Mouse (Mus musculus): ENCODE measurements around the gene Inpp5d.

The Inpp5d gene

GRCm38 (mm10) chr1:87620211-87620668 is at the start of gene Inpp5d:
Inpp5d (plus strand) TSS chr1:87620312.
- DNase-seq (ENCODE audit: low spot score) = no peak

GRCm38 (mm10) chr1:87573261-87573660 is 46.9 kb upstream of the Inpp5d start:
- no peak for DNase-seq (ENCODE audit: low spot score)

GRCm38 (mm10) chr1:87573800-87574215 is 46.3 kb upstream of the Inpp5d start, which contains the start of gene Ngef:
Ngef (minus strand) TSS chr1:87573870.
- no peak for DNase-seq (ENCODE audit: low spot score)

GRCm38 (mm10) chr1:87574353-87574752 is 45.8 kb upstream of the Inpp5d start:
- DNase-seq (ENCODE audit: low spot score) = no peak

- DNase-seq (ENCODE audit: low spot score) = no peak
Observed at GRCm38 (mm10) chr1:87574785-87575184, 45.3 kb upstream of the Inpp5d start.

- DNase-seq (ENCODE audit: low spot score) = no peak
Observed at GRCm38 (mm10) chr1:87578965-87579364, 41.1 kb upstream of the Inpp5d start.

GRCm38 (mm10) chr1:87580824-87581223 is 39.3 kb upstream of the Inpp5d start:
- DNase-seq (ENCODE audit: low spot score) = no peak

- DNase-seq (ENCODE audit: low spot score) = no peak
Observed at GRCm38 (mm10) chr1:87589162-87589561, 30.9 kb upstream of the Inpp5d start.

- no peak for DNase-seq (ENCODE audit: low spot score)
Observed at GRCm38 (mm10) chr1:87589980-87590379, 30.1 kb upstream of the Inpp5d start.

- DNase-seq (ENCODE audit: low spot score) = no peak
Observed at GRCm38 (mm10) chr1:87594261-87594660, 25.9 kb upstream of the Inpp5d start.

GRCm38 (mm10) chr1:87594671-87595070 is 25.4 kb upstream of the Inpp5d start:
- DNase-seq (ENCODE audit: low spot score) = no peak

- DNase-seq (ENCODE audit: low spot score) = no peak
Observed at GRCm38 (mm10) chr1:87600533-87600932, 19.6 kb upstream of the Inpp5d start.

- DNase-seq (ENCODE audit: low spot score) = no peak
Observed at GRCm38 (mm10) chr1:87601801-87602200, 18.3 kb upstream of the Inpp5d start.

GRCm38 (mm10) chr1:87603389-87603788 is 16.7 kb upstream of the Inpp5d start:
- no peak for DNase-seq (ENCODE audit: low spot score)

- DNase-seq (ENCODE audit: low spot score) = no peak
Observed at GRCm38 (mm10) chr1:87605296-87605695, 14.8 kb upstream of the Inpp5d start.

GRCm38 (mm10) chr1:87607385-87608091 is 12.6 kb upstream of the Inpp5d start:
- DNase-seq (ENCODE audit: low spot score) = no peak

- DNase-seq (ENCODE audit: low spot score) = no peak
Observed at GRCm38 (mm10) chr1:87608416-87609046, 11.6 kb upstream of the Inpp5d start.

- DNase-seq (ENCODE audit: low spot score) = no peak
Observed at GRCm38 (mm10) chr1:87614576-87615295, 5.4 kb upstream of the Inpp5d start.

- no peak for DNase-seq (ENCODE audit: low spot score)
Observed at GRCm38 (mm10) chr1:87620693-87621092, 581 bp downstream of the Inpp5d start.

- no peak for DNase-seq (ENCODE audit: low spot score)
Observed at GRCm38 (mm10) chr1:87621146-87621857, 1.2 kb downstream of the Inpp5d start.

GRCm38 (mm10) chr1:87621858-87622279 is 1.8 kb downstream of the Inpp5d start:
- no peak for DNase-seq (ENCODE audit: low spot score)

All from MN1 (cell line).